Mouse (Mus musculus) midbrain, embryonic 10.5 days (tissue): ENCODE data around the gene Hnrnpa1. TPM values are rescaled to one million over a fixed set of nuclear protein-coding genes. Genes with fewer than 3 reads are reported as not detected.
A peak's percentile ranks its signal among the peaks of the same experiment; 100 is the strongest.
"Not testable (repeated sequence)": the region's sequence is repeated elsewhere in the genome, so short reads cannot be mapped to it uniquely, and the experiment has no call there.

Experiments used
- DNase-seq: peaks from one replicate; pipeline ENCODE4 v3.0.0-alpha.2; 2017; ENCODE audit warnings: low spot score
- H3K27ac ChIP-seq: fragments of 300-500 bp; sonication (generic); replicated peaks from 2 replicates; pipeline ENCODE4 v1.5.1; 2016; ENCODE audit warnings: mild to moderate bottlenecking
- H3K27me3 ChIP-seq: fragments of 300-500 bp; sonication (generic); 2 replicates; pipeline ENCODE4 v1.6.1; 2016; ENCODE audit warnings: low read depth, mild to moderate bottlenecking; ENCODE audit not compliant: poor library complexity, severe bottlenecking
- H3K36me3 ChIP-seq: fragments of 300-500 bp; sonication (generic); 2 replicates; pipeline ENCODE4 v1.6.1; 2016; ENCODE audit warnings: mild to moderate bottlenecking, moderate library complexity
- H3K4me1 ChIP-seq: fragments of 300-500 bp; sonication (generic); 2 replicates; pipeline ENCODE4 v1.6.1; 2016
- H3K4me3 ChIP-seq: fragments of 300-500 bp; sonication (generic); 2 replicates; pipeline ENCODE4 v1.5.1; 2016; ENCODE audit warnings: mild to moderate bottlenecking, moderate library complexity
- H3K9me3 ChIP-seq: fragments of 300-500 bp; sonication (generic); replicated peaks from 2 replicates; pipeline ENCODE4 v1.6.1; 2016; ENCODE audit warnings: mild to moderate bottlenecking
- WGBS: fragments of 180-500 bp; shearing (Covaris S2); methylation state at CpG from one replicate; pipeline ENCODE4 v1.1.7; 2016; 5-methylcytosine and 5-hydroxymethylcytosine counted together
- polyA plus RNA-seq: library from polyadenylated mRNA; unstranded; fragments of >200 nt; fragmentation: Nextera tagmentation; extraction: Ambion mirVana; gene quantifications from 2 replicates; pipeline ENCODE4 v1.2.1, GENCODE M21; 2016

Gene Hnrnpa1
- polyA plus RNA-seq, 1 experiment from 2014 or later: 1,692 TPM

- DNase-seq: no peak
- Histone ChIP-seq H3K27me3 (peaks cover 20% of the 10 kb centered on the region), H3K4me3 (no peak overlapping the region), H3K4me1 (peaks cover 25% of the 10 kb centered on the region), H3K36me3 (no peaks in the 10 kb centered on the region), H3K9me3 (no peaks in the 10 kb centered on the region), H3K27ac (no peak overlapping the region)
- whole genome bisulfite sequencing: 86% methylated on average over 5 of the region's 5 CpGs
Observed at GRCm38 (mm10) chr15:103259162-103259561, 18.9 kb downstream of the Hnrnpa1 start.

- Histone ChIP-seq H3K27me3 (peaks cover 12% of the 10 kb centered on the region), H3K9me3 (no peaks in the 10 kb centered on the region), H3K4me3 (no peak overlapping the region), H3K27ac (no peak overlapping the region), H3K36me3 (no peaks in the 10 kb centered on the region), H3K4me1 (peaks cover 17% of the 10 kb centered on the region)
- no peak for DNase-seq
- 75% methylated on average over 1 of the region's 1 CpGs for WGBS
Observed at GRCm38 (mm10) chr15:103259989-103260388, 19.8 kb downstream of the Hnrnpa1 start.

GRCm38 (mm10) chr15:103264794-103265193 is 24.6 kb downstream of the Hnrnpa1 start:
- no peaks in the 10 kb centered on the region for H3K9me3 ChIP-seq
- 91% methylated on average over 2 of the region's 2 CpGs for WGBS
- no peaks in the 10 kb centered on the region for H3K27me3 ChIP-seq
- no peak overlapping the region for H3K27ac ChIP-seq
- no peaks in the 10 kb centered on the region for H3K36me3 ChIP-seq
- no peaks in the 10 kb centered on the region for H3K4me1 ChIP-seq
- no peak overlapping the region for H3K4me3 ChIP-seq
- DNase-seq: no peak

- no peaks in the 10 kb centered on the region for H3K9me3 ChIP-seq
- H3K27me3 ChIP-seq: no peaks in the 10 kb centered on the region
- H3K36me3 ChIP-seq: no peaks in the 10 kb centered on the region
- H3K27ac ChIP-seq: no peak overlapping the region
- WGBS: 81% methylated on average over 4 of the region's 4 CpGs
- no peak for DNase-seq
- no peak overlapping the region for H3K4me3 ChIP-seq
- peaks cover 12% of the 10 kb centered on the region for H3K4me1 ChIP-seq
Observed at GRCm38 (mm10) chr15:103268903-103269302, 28.7 kb downstream of the Hnrnpa1 start.

GRCm38 (mm10) chr15:103272419-103273279 is 32.4 kb downstream of the Hnrnpa1 start, which contains the start of gene Copz1:
TSS of gene Copz1 (plus strand) at chr15:103272714.
- H3K27ac ChIP-seq: peak within 1 kb of the TSS; percentile 91
- peak within 1 kb of the TSS; percentile 93 for H3K4me3 ChIP-seq
- peak; percentile 96 for DNase-seq
- no peaks in the 10 kb centered on the region for H3K9me3 ChIP-seq
- no peaks in the 10 kb centered on the region for H3K27me3 ChIP-seq
- WGBS: under 1% methylated on average over 38 of the region's 38 CpGs
- 0 out of 2 replicates have a peak, but pooled peaks cover 2% of the 10 kb centered on the region for H3K36me3 ChIP-seq
- H3K4me1 ChIP-seq: peaks cover 20% of the 10 kb centered on the region

GRCm38 (mm10) chr15:103275943-103276342 is 35.7 kb downstream of the Hnrnpa1 start:
- not testable (repeated sequence) for H3K4me3 ChIP-seq, DNase-seq, H3K27me3 ChIP-seq, H3K36me3 ChIP-seq, H3K9me3 ChIP-seq, H3K27ac ChIP-seq
- WGBS: 93% methylated on average over 3 of the region's 3 CpGs
- H3K4me1 ChIP-seq: peaks cover 20% of the 10 kb centered on the region

- peaks cover 9% of the 10 kb centered on the region for H3K36me3 ChIP-seq
- peaks cover 16% of the 10 kb centered on the region for H3K4me1 ChIP-seq
- no peaks in the 10 kb centered on the region for H3K27me3 ChIP-seq
- DNase-seq: no peak
- 84% methylated on average over 7 of the region's 7 CpGs for WGBS
- H3K4me3 ChIP-seq: no peak overlapping the region
- H3K27ac ChIP-seq: no peak overlapping the region
- no peaks in the 10 kb centered on the region for H3K9me3 ChIP-seq
Observed at GRCm38 (mm10) chr15:103277949-103278348, 37.7 kb downstream of the Hnrnpa1 start.

GRCm38 (mm10) chr15:103279750-103280149 is 39.5 kb downstream of the Hnrnpa1 start:
- no peaks in the 10 kb centered on the region for H3K27me3 ChIP-seq
- WGBS: 65% methylated on average over 3 of the region's 3 CpGs
- H3K4me3 ChIP-seq: no peak overlapping the region
- H3K9me3 ChIP-seq: no peaks in the 10 kb centered on the region
- peaks cover under 1% of the 10 kb centered on the region for H3K4me1 ChIP-seq
- H3K36me3 ChIP-seq: peaks cover 10% of the 10 kb centered on the region
- H3K27ac ChIP-seq: no peak overlapping the region
- no peak for DNase-seq

GRCm38 (mm10) chr15:103280817-103281464 is 40.7 kb downstream of the Hnrnpa1 start:
- Histone ChIP-seq H3K27ac (no peak overlapping the region), H3K9me3 (no peaks in the 10 kb centered on the region), H3K36me3 (peaks cover 13% of the 10 kb centered on the region), H3K4me3 (no peak overlapping the region), H3K27me3 (no peaks in the 10 kb centered on the region), H3K4me1 (no peaks in the 10 kb centered on the region; the same call in 1 of the 2 replicates)
- WGBS: 77% methylated on average over 3 of the region's 3 CpGs
- DNase-seq: peak; percentile 38

GRCm38 (mm10) chr15:103281465-103282205 is 41.4 kb downstream of the Hnrnpa1 start:
- Histone ChIP-seq H3K9me3 (no peaks in the 10 kb centered on the region), H3K27ac (no peak overlapping the region), H3K27me3 (no peaks in the 10 kb centered on the region), H3K4me3 (no peak overlapping the region), H3K36me3 (peaks cover 20% of the 10 kb centered on the region), H3K4me1 (no peaks in the 10 kb centered on the region; the same call in 1 of the 2 replicates)
- no peak for DNase-seq
- 93% methylated on average over 3 of the region's 3 CpGs for WGBS

GRCm38 (mm10) chr15:103284066-103284465 is 43.8 kb downstream of the Hnrnpa1 start:
- DNase-seq: peak; percentile 58
- no peak overlapping the region for H3K4me3 ChIP-seq
- no peaks in the 10 kb centered on the region for H3K9me3 ChIP-seq
- H3K27me3 ChIP-seq: no peaks in the 10 kb centered on the region
- 61% methylated on average over 3 of the region's 3 CpGs for WGBS
- no peak overlapping the region for H3K27ac ChIP-seq
- peaks cover 4% of the 10 kb centered on the region for H3K4me1 ChIP-seq
- peaks cover 33% of the 10 kb centered on the region for H3K36me3 ChIP-seq

GRCm38 (mm10) chr15:103284647-103285046 is 44.4 kb downstream of the Hnrnpa1 start:
- DNase-seq: no peak
- H3K36me3 ChIP-seq: peaks cover 38% of the 10 kb centered on the region
- H3K9me3 ChIP-seq: no peaks in the 10 kb centered on the region
- no peaks in the 10 kb centered on the region for H3K27me3 ChIP-seq
- H3K4me3 ChIP-seq: no peak overlapping the region
- 47% methylated on average over 2 of the region's 2 CpGs for WGBS
- 0 out of 2 replicates have a peak overlapping the region, but pooled peaks have one; percentile 35 for H3K27ac ChIP-seq
- H3K4me1 ChIP-seq: peaks cover 8% of the 10 kb centered on the region
